Mouse (Mus musculus) heart, embryonic 12.5 days (tissue): ENCODE data around the gene Cacng6. TPM values are rescaled to one million over a fixed set of nuclear protein-coding genes. Genes with fewer than 3 reads are reported as not detected.

Source experiments
- ATAC-seq: fragments of 200-750 bp; cut with Nextera tagmentation; 2 replicates; pipeline ENCODE4 v1.8.0; 2017; ENCODE audit warnings: moderate TSS enrichment, moderate library complexity; ENCODE audit not compliant: insufficient number of reproducible peaks, low FRiP score
- H3K27ac ChIP-seq: fragments of 300-500 bp; sonication (generic); 2 replicates; pipeline ENCODE4 v1.5.1; 2016; ENCODE audit warnings: mild to moderate bottlenecking, moderate library complexity; ENCODE audit not compliant: poor library complexity, severe bottlenecking
- H3K27me3 ChIP-seq: fragments of 300-500 bp; sonication (generic); replicated peaks from 2 replicates; pipeline ENCODE4 v1.6.1; 2016; ENCODE audit warnings: mild to moderate bottlenecking, moderate library complexity
- H3K36me3 ChIP-seq: fragments of 300-500 bp; sonication (generic); 2 replicates; pipeline ENCODE4 v1.6.1; 2016; ENCODE audit warnings: mild to moderate bottlenecking, moderate library complexity
- H3K4me1 ChIP-seq: fragments of 300-500 bp; sonication (generic); replicated peaks from 2 replicates; pipeline ENCODE4 v1.6.1; 2016; ENCODE audit warnings: mild to moderate bottlenecking
- H3K4me2 ChIP-seq: fragments of 300-500 bp; sonication (generic); 2 replicates; pipeline ENCODE4 v1.6.1; 2016; ENCODE audit warnings: mild to moderate bottlenecking, moderate library complexity
- H3K4me3 ChIP-seq: fragments of 300-500 bp; sonication (generic); 2 replicates; pipeline ENCODE4 v1.5.1; 2016; ENCODE audit warnings: mild to moderate bottlenecking
- H3K9ac ChIP-seq: fragments of 300-500 bp; sonication (generic); 2 replicates; pipeline ENCODE4 v1.6.1; 2016; ENCODE audit warnings: mild to moderate bottlenecking, moderate library complexity
- H3K9me3 ChIP-seq: fragments of 300-500 bp; sonication (generic); replicated peaks from 2 replicates; pipeline ENCODE4 v1.6.1; 2016; ENCODE audit warnings: mild to moderate bottlenecking, moderate library complexity
- WGBS: fragments of 180-500 bp; shearing (Covaris S2); methylation state at CpG from one replicate; pipeline ENCODE4 v1.1.7; 2016; 5-methylcytosine and 5-hydroxymethylcytosine counted together
- polyA plus RNA-seq: library from polyadenylated mRNA; unstranded; fragments of >200 nt; fragmentation: Nextera tagmentation; extraction: Ambion mirVana; gene quantifications from 2 replicates; pipeline ENCODE4 v1.2.1, GENCODE M21; 2016

The Cacng6 gene
- 23.1 and 23.5 TPM in 2 replicates for polyA plus RNA-seq

DNA sequence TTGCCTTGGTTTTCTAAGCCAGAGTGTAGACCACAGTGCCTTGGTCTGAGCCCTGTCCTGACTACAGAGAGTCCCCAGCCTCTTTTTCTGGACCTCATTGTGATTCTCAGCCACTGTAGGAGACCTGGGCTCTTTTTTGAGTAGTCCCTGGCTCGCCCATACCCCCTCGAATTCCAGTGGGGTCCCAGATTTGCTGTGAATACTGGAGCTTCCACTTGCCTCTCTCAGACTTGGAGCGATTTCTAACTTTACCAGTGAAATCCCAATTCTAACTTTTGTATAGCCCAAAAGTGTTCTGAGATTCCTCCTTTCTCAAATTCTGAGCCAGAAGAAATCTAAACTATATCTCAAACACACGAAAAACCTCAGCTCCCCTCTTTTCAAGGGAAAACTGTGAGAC is at the start of gene Cacng6:
Gene Cacng6 (plus strand): TSS at position 301 of the 400 bp plus-strand sequence.
- H3K9me3 ChIP-seq: no peaks in the 10 kb centered on the region
- peak within 1 kb of the TSS; percentile 49 for H3K27ac ChIP-seq
- peaks cover 62% of the 10 kb centered on the region for H3K27me3 ChIP-seq
- H3K4me2 ChIP-seq: peak within 1 kb of the TSS; percentile 68
- peak within 1 kb of the TSS; percentile 63 for H3K9ac ChIP-seq
- no peak for ATAC-seq
- WGBS: 31% methylated on average over 4 of the region's 4 CpGs
- H3K4me1 ChIP-seq: peaks cover 22% of the 10 kb centered on the region
- peak within 1 kb of the TSS; percentile 43 for H3K4me3 ChIP-seq
- no peaks in the 10 kb centered on the region for H3K36me3 ChIP-seq

GRCm38 (mm10) chr7:3376831-3377230 is 47.2 kb upstream of the Cacng6 start:
- Histone ChIP-seq H3K9ac (no peak overlapping the region), H3K9me3 (no peaks in the 10 kb centered on the region), H3K4me3 (no peak overlapping the region), H3K27me3 (no peaks in the 10 kb centered on the region), H3K4me2 (no peak overlapping the region), H3K4me1 (no peaks in the 10 kb centered on the region), H3K27ac (no peak overlapping the region), H3K36me3 (no peaks in the 10 kb centered on the region)
- WGBS: 44% methylated on average over 4 of the region's 4 CpGs
- ATAC-seq: no peak

GRCm38 (mm10) chr7:3382123-3382522 is 41.9 kb upstream of the Cacng6 start:
- no peak overlapping the region for H3K4me2 ChIP-seq
- no peak overlapping the region for H3K9ac ChIP-seq
- WGBS: 72% methylated on average over 9 of the region's 9 CpGs

DNA sequence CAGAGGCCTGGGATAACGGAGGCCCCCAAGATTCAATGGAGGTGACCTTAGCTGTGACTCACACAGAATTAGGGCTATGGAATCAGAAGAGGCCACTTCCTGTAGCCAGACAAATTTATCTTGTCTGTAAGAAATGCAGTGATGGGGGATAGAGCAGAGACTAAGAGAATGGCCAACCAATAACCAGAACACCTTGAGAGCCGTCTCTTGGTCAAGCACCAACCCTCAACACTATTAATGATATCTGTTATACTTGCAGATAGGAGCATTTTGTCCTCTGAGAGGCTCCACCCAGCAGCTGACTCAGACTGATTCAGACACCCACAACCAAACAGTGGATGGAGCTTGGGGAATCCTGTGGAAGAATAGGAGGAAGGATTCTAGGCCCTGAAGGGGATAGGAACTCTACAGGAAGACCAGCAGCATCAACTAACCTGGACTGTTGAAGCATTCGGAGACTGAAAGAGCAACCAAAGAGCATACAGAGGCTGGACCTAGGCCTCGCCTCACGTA is 39.1 kb upstream of the Cacng6 start:
- Histone ChIP-seq H3K4me3 (no peak overlapping the region), H3K9ac (no peak overlapping the region), H3K4me1 (peaks cover 4% of the 10 kb centered on the region), H3K27me3 (peaks cover 4% of the 10 kb centered on the region; the same call in 1 of the 2 replicates), H3K27ac (no peak overlapping the region), H3K4me2 (no peak overlapping the region), H3K9me3 (no peaks in the 10 kb centered on the region), H3K36me3 (no peaks in the 10 kb centered on the region)
- no peak for ATAC-seq
- 73% methylated on average over 5 of the region's 5 CpGs for WGBS

More at GRCm38 (mm10) chr7:3382123-3382522, 41.9 kb upstream of the Cacng6 start:
- ATAC-seq: no peak
- no peaks in the 10 kb centered on the region for H3K4me1 ChIP-seq
- no peaks in the 10 kb centered on the region for H3K9me3 ChIP-seq
- no peaks in the 10 kb centered on the region for H3K27me3 ChIP-seq
- H3K27ac ChIP-seq: no peak overlapping the region
- H3K4me3 ChIP-seq: no peak overlapping the region
- H3K36me3 ChIP-seq: no peaks in the 10 kb centered on the region

DNA sequence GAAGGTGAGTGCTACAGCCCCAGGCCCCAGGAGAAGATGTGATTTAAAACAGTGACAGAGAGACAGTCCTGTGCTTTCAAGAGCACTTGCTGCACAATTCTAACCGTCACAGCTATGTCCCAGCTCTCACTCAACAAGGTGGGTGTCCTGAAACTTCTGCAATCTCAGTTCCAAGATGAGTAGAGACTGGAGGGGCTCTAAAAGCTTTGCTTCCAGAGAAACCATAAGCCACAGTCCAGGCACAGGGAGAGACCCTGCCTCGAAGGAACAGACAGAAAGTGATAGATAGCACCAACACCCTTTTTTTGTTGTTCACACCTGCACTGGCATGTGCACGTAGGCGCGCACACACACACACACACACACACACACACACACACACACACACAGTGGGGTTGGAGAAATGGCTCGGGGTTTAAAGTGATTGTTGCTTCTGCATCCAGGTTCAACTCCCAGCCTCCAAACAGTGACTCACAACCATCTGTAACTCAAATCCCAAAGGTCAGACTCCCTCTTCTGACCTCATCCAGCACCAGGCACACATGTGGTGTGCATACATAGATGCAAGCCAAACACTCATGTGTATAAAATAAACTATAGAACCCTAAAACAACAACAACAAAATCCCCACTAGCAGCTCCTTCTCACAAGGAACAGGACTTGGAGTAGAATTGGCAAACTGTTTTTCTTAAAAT is 37.8 kb upstream of the Cacng6 start:
- Histone ChIP-seq H3K9me3 (no peaks in the 10 kb centered on the region), H3K9ac (no peak overlapping the region), H3K4me2 (no peak overlapping the region), H3K4me3 (no peak overlapping the region), H3K27ac (no peak overlapping the region), H3K36me3 (no peaks in the 10 kb centered on the region), H3K27me3 (peaks cover 4% of the 10 kb centered on the region; the same call in 1 of the 2 replicates), H3K4me1 (peaks cover 16% of the 10 kb centered on the region)
- WGBS: 73% methylated on average over 6 of the region's 6 CpGs
- ATAC-seq: no peak

GRCm38 (mm10) chr7:3387761-3388160 is 36.2 kb upstream of the Cacng6 start:
- Histone ChIP-seq H3K36me3 (no peaks in the 10 kb centered on the region), H3K4me1 (peaks cover 21% of the 10 kb centered on the region), H3K27me3 (peaks cover 9% of the 10 kb centered on the region; the same call in 1 of the 2 replicates), H3K27ac (no peak overlapping the region), H3K9me3 (no peaks in the 10 kb centered on the region), H3K4me3 (no peak overlapping the region), H3K4me2 (no peak overlapping the region; the same call in 1 of the 2 replicates), H3K9ac (no peak overlapping the region)
- WGBS: 85% methylated on average over 18 of the region's 18 CpGs
- no peak for ATAC-seq

- Histone ChIP-seq H3K9ac (no peak overlapping the region), H3K9me3 (no peaks in the 10 kb centered on the region), H3K4me2 (peak overlapping the region; percentile 61; the same call in 1 of the 2 replicates), H3K36me3 (no peaks in the 10 kb centered on the region), H3K27ac (no peak overlapping the region), H3K27me3 (peaks cover 9% of the 10 kb centered on the region; the same call in 1 of the 2 replicates), H3K4me1 (peaks cover 21% of the 10 kb centered on the region), H3K4me3 (no peak overlapping the region)
- no peak for ATAC-seq
- 34% methylated on average over 6 of the region's 6 CpGs for WGBS
These were observed 35.1 kb upstream of the Cacng6 start for GRCm38 (mm10) chr7:3388885-3389284.

DNA sequence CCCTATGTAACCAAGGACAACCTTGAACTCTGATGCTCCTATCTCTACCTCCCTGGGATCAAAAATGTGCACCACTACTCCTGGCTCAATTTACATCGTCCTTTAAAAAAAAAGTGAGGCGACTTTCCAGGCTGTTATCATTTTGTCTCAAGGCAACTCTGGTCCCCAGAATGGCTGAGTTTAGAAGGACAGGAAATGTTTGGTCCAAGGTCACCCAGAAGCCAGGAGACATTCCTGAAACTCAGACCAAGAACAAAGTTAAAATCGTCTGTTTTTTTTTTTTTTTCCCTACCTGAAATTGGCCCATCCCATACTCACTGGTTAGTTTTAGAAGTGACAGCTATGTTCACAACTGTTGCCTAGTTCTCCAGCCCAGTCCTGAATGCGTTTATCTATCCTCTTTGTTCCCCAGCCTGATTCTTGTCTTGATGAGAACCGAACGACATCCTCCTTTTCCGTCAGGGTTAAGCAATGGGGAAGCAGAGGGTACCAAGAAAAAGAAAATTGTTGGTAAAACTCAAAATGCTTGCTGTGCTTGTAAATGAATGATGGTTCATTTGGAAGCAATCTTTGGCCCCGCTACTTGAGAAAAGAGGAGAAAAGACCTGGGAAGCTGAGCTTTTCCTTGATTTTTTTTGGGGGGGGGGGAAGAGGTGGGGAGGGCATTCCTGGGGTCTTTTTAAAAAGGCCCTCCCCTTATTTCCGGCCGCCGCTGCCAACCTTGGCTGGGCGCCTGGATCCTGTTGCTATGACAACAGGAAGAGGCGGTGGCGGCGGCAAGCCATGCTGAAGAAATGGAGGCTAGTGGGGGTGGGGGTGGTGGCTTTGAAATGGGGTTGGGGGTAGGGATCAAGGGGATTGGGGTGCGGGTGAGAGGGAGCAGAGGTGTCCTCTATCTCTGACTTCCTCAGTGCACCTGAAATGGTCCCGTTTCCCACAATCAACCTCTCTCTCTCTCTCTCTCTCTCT is 34.3 kb upstream of the Cacng6 start:
- H3K27me3 ChIP-seq: peaks cover 9% of the 10 kb centered on the region; the same call in 1 of the 2 replicates
- H3K9me3 ChIP-seq: 0 out of 2 replicates have a peak, but pooled peaks cover 4% of the 10 kb centered on the region
- H3K4me1 ChIP-seq: peaks cover 21% of the 10 kb centered on the region
- WGBS: 2% methylated on average over 17 of the region's 17 CpGs
- H3K4me3 ChIP-seq: peak overlapping the region; percentile 35
- ATAC-seq: 0 out of 2 replicates have a peak, but pooled peaks have one; percentile 33
- H3K9ac ChIP-seq: no peak overlapping the region
- H3K27ac ChIP-seq: peak overlapping the region; percentile 21; the same call in 1 of the 2 replicates
- H3K36me3 ChIP-seq: peaks cover 3% of the 10 kb centered on the region; the same call in 1 of the 2 replicates
- peak overlapping the region; percentile 61 for H3K4me2 ChIP-seq

- 0 out of 2 replicates have a peak, but pooled peaks cover 4% of the 10 kb centered on the region for H3K9me3 ChIP-seq
- no peak for ATAC-seq
- H3K4me1 ChIP-seq: peaks cover 21% of the 10 kb centered on the region
- 0 out of 2 replicates have a peak within 1 kb of the TSS, but pooled peaks have one; percentile 16 for H3K9ac ChIP-seq
- under 1% methylated on average over 7 of the region's 7 CpGs for WGBS
- H3K4me2 ChIP-seq: peak within 1 kb of the TSS; percentile 61
- H3K4me3 ChIP-seq: peak within 1 kb of the TSS; percentile 35
- H3K36me3 ChIP-seq: peaks cover 3% of the 10 kb centered on the region; the same call in 1 of the 2 replicates
- peaks cover 9% of the 10 kb centered on the region; the same call in 1 of the 2 replicates for H3K27me3 ChIP-seq
- peak within 1 kb of the TSS; percentile 21; the same call in 1 of the 2 replicates for H3K27ac ChIP-seq
These were observed 33.4 kb upstream of the Cacng6 start, which contains the start of gene Cacng8 for GRCm38 (mm10) chr7:3390413-3391080. Gene Cacng8 (plus strand): TSS chr7:3390683.

DNA sequence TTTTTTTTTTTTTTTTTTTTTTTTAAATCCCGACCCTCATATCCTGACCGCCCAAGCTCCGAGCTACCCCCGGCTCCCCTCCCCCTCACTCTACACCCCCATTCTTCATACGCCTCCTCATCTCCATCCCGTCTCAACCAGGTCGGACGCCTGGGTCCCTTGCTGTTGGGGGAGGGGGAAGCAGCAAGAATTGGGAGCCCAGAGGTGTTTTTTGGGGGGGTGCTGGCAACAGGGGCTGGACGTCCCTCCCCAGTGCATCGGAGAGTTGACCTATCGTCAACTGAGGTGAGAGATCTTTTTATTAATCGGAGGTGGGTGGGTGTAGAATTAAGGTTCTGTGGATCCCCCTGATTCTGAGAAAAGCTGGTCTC is 32.9 kb upstream of the Cacng6 start:
- Histone ChIP-seq H3K36me3 (peaks cover 3% of the 10 kb centered on the region; the same call in 1 of the 2 replicates), H3K4me2 (peak overlapping the region; percentile 61), H3K4me1 (peaks cover 21% of the 10 kb centered on the region), H3K9me3 (0 out of 2 replicates have a peak, but pooled peaks cover 4% of the 10 kb centered on the region), H3K4me3 (peak overlapping the region; percentile 35), H3K27ac (no peak overlapping the region), H3K9ac (no peak overlapping the region), H3K27me3 (peaks cover 9% of the 10 kb centered on the region; the same call in 1 of the 2 replicates)
- 3% methylated on average over 12 of the region's 12 CpGs for WGBS
- no peak for ATAC-seq
